Mouse (Mus musculus): ENCODE results near the gene Adgra1. TPM values are rescaled to one million over a fixed set of nuclear protein-coding genes. Genes with fewer than 3 reads are reported as not detected.

The Adgra1 gene
- polyA plus RNA-seq, 1 experiment from 2014 or later = 1.0 TPM

DNA sequence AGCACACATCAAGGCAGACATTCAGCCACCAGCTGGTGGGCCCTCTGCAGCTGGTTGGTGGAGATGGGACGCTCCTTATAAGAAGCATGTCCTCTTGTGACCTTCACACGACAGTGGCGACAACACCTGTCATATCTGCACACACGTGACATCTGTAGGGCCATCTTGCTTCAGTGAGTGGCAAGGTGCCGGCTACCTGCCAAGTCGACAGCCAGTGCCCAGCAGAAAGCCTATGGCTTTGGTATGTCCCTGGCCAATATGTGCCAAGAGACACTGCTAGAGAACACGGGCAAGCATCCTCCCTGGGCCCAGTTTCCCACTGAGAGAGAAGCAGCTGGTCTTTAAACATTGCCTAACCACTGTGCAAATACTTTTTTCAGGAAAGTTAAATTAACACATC is 22.3 kb upstream of the Adgra1 start:
- Histone ChIP-seq H3K27ac (ENCODE audit: low read length) (no peak overlapping the region), H3K4me2 (ENCODE audit: low read depth, low read length) (no peak overlapping the region), H3K36me3 (ENCODE audit: control insufficient read depth, insufficient read depth, low read length) (no peaks in the 10 kb centered on the region), H3K9ac (ENCODE audit: low read depth, low read length) (no peak overlapping the region), H3K4me3 (ENCODE audit: low read length) (no peak overlapping the region), H3K9me3 (ENCODE audit: control insufficient read depth, low read length) (no peaks in the 10 kb centered on the region), H3K4me1 (ENCODE audit: control insufficient read depth, insufficient read depth, low read length) (no peaks in the 10 kb centered on the region), H3K27me3 (replicated peaks; ENCODE audit: control insufficient read depth, insufficient read depth, low read length) (no peaks in the 10 kb centered on the region)
- WGBS = 85% methylated on average over 7 of the region's 7 CpGs
- ATAC-seq = no peak

- Histone ChIP-seq H3K9me3 (ENCODE audit: control insufficient read depth, low read length) (no peaks in the 10 kb centered on the region), H3K36me3 (ENCODE audit: control insufficient read depth, insufficient read depth, low read length) (no peaks in the 10 kb centered on the region), H3K27me3 (replicated peaks; ENCODE audit: control insufficient read depth, insufficient read depth, low read length) (no peaks in the 10 kb centered on the region), H3K27ac (ENCODE audit: low read length) (no peak overlapping the region), H3K4me1 (ENCODE audit: control insufficient read depth, insufficient read depth, low read length) (no peaks in the 10 kb centered on the region), H3K4me2 (ENCODE audit: low read depth, low read length) (no peak overlapping the region), H3K9ac (ENCODE audit: low read depth, low read length) (no peak overlapping the region), H3K4me3 (ENCODE audit: low read length) (no peak overlapping the region)
- ATAC-seq = no peak
- 78% methylated on average over 6 of the region's 6 CpGs for WGBS
These were observed 20.3 kb upstream of the Adgra1 start for GRCm38 (mm10) chr7:139813577-139814207.

DNA sequence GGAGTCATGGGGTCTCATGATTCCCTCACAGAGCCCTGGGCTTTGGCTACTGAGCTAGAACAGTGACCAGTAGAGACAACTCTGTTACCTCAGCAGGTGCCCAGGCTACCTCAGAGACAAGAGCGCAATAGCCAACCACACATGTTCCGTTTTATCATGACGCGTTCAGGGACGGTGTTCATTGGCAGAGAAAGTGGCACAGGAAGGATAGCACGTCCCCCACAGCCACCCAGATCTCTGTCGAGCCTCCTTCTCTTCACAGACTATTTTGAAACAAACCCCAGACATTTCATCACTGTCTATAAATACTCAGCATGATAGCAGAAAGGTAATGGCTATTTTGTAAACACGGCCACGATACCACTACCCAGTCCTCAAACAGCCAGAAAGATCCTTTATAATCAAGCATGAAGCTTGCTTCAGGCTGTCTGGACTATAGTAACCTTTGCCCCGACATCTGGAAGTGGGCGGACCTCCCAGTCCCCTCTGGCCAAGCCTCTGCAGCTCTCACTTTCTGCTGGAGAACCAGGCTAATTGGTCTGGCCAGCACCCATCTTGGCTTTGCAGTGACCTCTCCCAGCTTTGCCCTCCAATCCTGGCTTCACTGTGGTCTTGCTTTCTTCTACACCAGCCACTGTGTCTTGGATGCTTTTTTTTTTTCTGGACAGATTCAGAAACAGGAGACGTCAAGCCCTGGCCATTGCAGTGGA is 11.5 kb upstream of the Adgra1 start:
- no peak overlapping the region for H3K4me3 ChIP-seq (ENCODE audit: low read length)
- WGBS = 58% methylated on average over 12 of the region's 12 CpGs

GRCm38 (mm10) chr7:139827687-139828086 is 6.3 kb upstream of the Adgra1 start:
- H3K36me3 ChIP-seq (ENCODE audit: control insufficient read depth, insufficient read depth, low read length) = no peaks in the 10 kb centered on the region
- ATAC-seq = no peak
- H3K9me3 ChIP-seq (ENCODE audit: control insufficient read depth, low read length) = no peaks in the 10 kb centered on the region
- H3K4me3 ChIP-seq (ENCODE audit: low read length) = no peak overlapping the region
- no peak overlapping the region for H3K9ac ChIP-seq (ENCODE audit: low read depth, low read length)
- WGBS = 7% methylated on average over 9 of the region's 9 CpGs
- H3K4me2 ChIP-seq (ENCODE audit: low read depth, low read length) = no peak overlapping the region
- peaks cover 8% of the 10 kb centered on the region; the same call in 1 of the 2 replicates for H3K27me3 ChIP-seq (replicated peaks; ENCODE audit: control insufficient read depth, insufficient read depth, low read length)
- no peak overlapping the region for H3K27ac ChIP-seq (ENCODE audit: low read length)
- H3K4me1 ChIP-seq (ENCODE audit: control insufficient read depth, insufficient read depth, low read length) = no peaks in the 10 kb centered on the region

More for the DNA sequence above, 11.5 kb upstream of the Adgra1 start:
- no peak for ATAC-seq
- Histone ChIP-seq H3K27me3 (replicated peaks; ENCODE audit: control insufficient read depth, insufficient read depth, low read length) (no peaks in the 10 kb centered on the region), H3K9me3 (ENCODE audit: control insufficient read depth, low read length) (no peaks in the 10 kb centered on the region), H3K27ac (ENCODE audit: low read length) (no peak overlapping the region), H3K4me2 (ENCODE audit: low read depth, low read length) (no peak overlapping the region), H3K36me3 (ENCODE audit: control insufficient read depth, insufficient read depth, low read length) (no peaks in the 10 kb centered on the region), H3K9ac (ENCODE audit: low read depth, low read length) (no peak overlapping the region), H3K4me1 (ENCODE audit: control insufficient read depth, insufficient read depth, low read length) (no peaks in the 10 kb centered on the region)

- H3K4me2 ChIP-seq (ENCODE audit: low read depth, low read length) = no peak overlapping the region
- H3K4me3 ChIP-seq (ENCODE audit: low read length) = no peak overlapping the region
- 30% methylated on average over 5 of the region's 5 CpGs for WGBS
- no peak overlapping the region for H3K27ac ChIP-seq (ENCODE audit: low read length)
- H3K9me3 ChIP-seq (ENCODE audit: control insufficient read depth, low read length) = no peaks in the 10 kb centered on the region
- 0 out of 2 replicates have a peak, but pooled peaks cover 2% of the 10 kb centered on the region for H3K4me1 ChIP-seq (ENCODE audit: control insufficient read depth, insufficient read depth, low read length)
- no peaks in the 10 kb centered on the region for H3K36me3 ChIP-seq (ENCODE audit: control insufficient read depth, insufficient read depth, low read length)
- H3K9ac ChIP-seq (ENCODE audit: low read depth, low read length) = no peak overlapping the region
- no peak for ATAC-seq
- H3K27me3 ChIP-seq (replicated peaks; ENCODE audit: control insufficient read depth, insufficient read depth, low read length) = peaks cover 25% of the 10 kb centered on the region; the same call in 1 of the 2 replicates
These were observed 442 bp upstream of the Adgra1 start for GRCm38 (mm10) chr7:139833532-139833931.

DNA sequence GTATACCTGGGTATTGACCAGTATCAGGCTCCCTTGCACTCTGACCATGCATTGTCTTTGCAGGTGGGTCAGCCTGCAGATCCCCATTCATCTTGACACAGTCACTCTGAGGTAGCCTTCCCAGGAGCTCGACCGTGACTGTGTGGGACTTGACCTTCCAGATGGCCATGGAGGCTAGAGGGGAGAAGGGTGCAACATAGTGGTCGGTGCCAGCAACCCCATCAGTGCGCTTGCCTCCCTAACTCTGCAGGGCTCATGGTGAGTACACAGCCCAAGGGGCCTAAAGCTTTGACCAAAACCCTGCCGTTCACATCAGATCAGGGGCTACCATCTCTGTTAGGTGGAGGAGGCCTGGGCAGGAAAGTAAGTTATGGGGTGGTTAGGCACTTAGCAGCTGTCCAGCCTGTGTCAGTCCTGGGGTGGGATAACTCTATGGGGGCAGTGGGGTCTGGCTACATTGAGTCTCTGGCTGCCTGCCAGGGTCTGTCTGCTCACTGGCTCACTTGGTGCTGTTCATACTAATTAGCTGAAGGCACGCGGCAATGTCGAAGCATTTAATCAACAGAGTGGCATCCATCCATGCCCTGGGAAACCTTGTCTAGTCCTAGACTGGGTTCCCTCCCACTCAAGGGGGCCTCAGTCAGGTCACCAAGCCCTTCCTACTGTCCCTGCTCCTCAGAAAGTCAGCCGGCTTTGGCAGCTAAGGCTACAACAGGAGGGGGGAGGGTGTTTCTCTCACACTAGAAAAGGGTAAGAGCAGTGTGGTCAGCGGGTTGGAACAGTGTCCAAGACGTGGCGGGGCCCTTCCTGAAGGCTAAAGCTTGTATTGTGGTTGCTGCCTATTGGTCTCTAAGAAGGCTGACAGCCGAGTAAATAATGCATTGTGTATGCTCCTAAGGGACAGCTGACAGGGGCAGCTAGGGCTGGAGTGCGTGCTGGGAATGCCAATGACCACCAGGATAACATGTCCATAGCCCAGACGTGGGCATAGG is 1.5 kb downstream of the Adgra1 start:
- Histone ChIP-seq H3K27me3 (replicated peaks; ENCODE audit: control insufficient read depth, insufficient read depth, low read length) (peaks cover 20% of the 10 kb centered on the region; the same call in 1 of the 2 replicates), H3K4me3 (ENCODE audit: low read length) (no peak overlapping the region), H3K36me3 (ENCODE audit: control insufficient read depth, insufficient read depth, low read length) (no peaks in the 10 kb centered on the region), H3K4me2 (ENCODE audit: low read depth, low read length) (no peak overlapping the region), H3K9ac (ENCODE audit: low read depth, low read length) (no peak overlapping the region), H3K4me1 (ENCODE audit: control insufficient read depth, insufficient read depth, low read length) (0 out of 2 replicates have a peak, but pooled peaks cover 2% of the 10 kb centered on the region), H3K27ac (ENCODE audit: low read length) (no peak overlapping the region), H3K9me3 (ENCODE audit: control insufficient read depth, low read length) (no peaks in the 10 kb centered on the region)
- WGBS = 65% methylated on average over 15 of the region's 15 CpGs
- ATAC-seq = no peak

- no peaks in the 10 kb centered on the region for H3K36me3 ChIP-seq (ENCODE audit: control insufficient read depth, insufficient read depth, low read length)
- no peaks in the 10 kb centered on the region for H3K9me3 ChIP-seq (ENCODE audit: control insufficient read depth, low read length)
- 82% methylated on average over 11 of the region's 11 CpGs for WGBS
- H3K27me3 ChIP-seq (replicated peaks; ENCODE audit: control insufficient read depth, insufficient read depth, low read length) = peaks cover 8% of the 10 kb centered on the region; the same call in 1 of the 2 replicates
- no peaks in the 10 kb centered on the region for H3K4me1 ChIP-seq (ENCODE audit: control insufficient read depth, insufficient read depth, low read length)
- no peak overlapping the region for H3K4me2 ChIP-seq (ENCODE audit: low read depth, low read length)
- no peak overlapping the region for H3K27ac ChIP-seq (ENCODE audit: low read length)
- no peak overlapping the region for H3K4me3 ChIP-seq (ENCODE audit: low read length)
- no peak for ATAC-seq
- H3K9ac ChIP-seq (ENCODE audit: low read depth, low read length) = no peak overlapping the region
These were observed 6.6 kb downstream of the Adgra1 start for GRCm38 (mm10) chr7:139840443-139841168.

DNA sequence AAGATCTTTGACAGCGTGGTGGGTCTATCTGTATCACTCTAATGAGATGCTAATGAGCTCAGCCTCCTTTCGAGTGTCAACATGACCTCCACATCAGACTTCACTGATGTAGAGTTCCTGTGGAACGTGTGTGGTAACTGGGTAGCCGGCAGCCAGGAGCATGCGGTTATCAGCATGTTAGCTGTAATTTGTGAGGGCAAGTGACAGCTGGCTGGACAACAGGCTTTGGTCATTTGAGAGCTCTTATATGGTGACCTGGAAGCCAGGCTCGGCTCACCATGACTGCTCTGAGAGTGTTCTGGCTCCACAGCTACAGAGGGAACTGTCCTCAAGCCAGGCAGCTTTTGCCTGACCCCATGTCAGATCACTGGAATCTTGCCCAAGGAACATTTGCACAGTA is 8.4 kb downstream of the Adgra1 start:
- 55% methylated on average over 6 of the region's 6 CpGs for WGBS
- H3K4me1 ChIP-seq (ENCODE audit: control insufficient read depth, insufficient read depth, low read length) = no peaks in the 10 kb centered on the region
- H3K9me3 ChIP-seq (ENCODE audit: control insufficient read depth, low read length) = no peaks in the 10 kb centered on the region
- no peak overlapping the region for H3K4me3 ChIP-seq (ENCODE audit: low read length)
- no peaks in the 10 kb centered on the region for H3K27me3 ChIP-seq (replicated peaks; ENCODE audit: control insufficient read depth, insufficient read depth, low read length)
- H3K4me2 ChIP-seq (ENCODE audit: low read depth, low read length) = no peak overlapping the region
- H3K9ac ChIP-seq (ENCODE audit: low read depth, low read length) = no peak overlapping the region
- H3K36me3 ChIP-seq (ENCODE audit: control insufficient read depth, insufficient read depth, low read length) = no peaks in the 10 kb centered on the region
- no peak overlapping the region for H3K27ac ChIP-seq (ENCODE audit: low read length)
- ATAC-seq = no peak
